In genomic region chr10:71292254-71292653, GRCm38 (mm10) we compare ENCODE assay signal across 8 mouse cellular contexts. TPM values are rescaled to one million over a fixed set of nuclear protein-coding genes. Genes with fewer than 3 reads are reported as not detected.
DNase-seq lines count a peak whose midpoint lies in the region; ATAC-seq and TF ChIP-seq lines count a peak whose summit lies in the region.

No protein-coding gene starts in this region.

- H3K27me3 ChIP-seq in embryonic facial prominence, embryonic 13.5 days = no peaks in the 10 kb centered on the region
- H3K27me3 ChIP-seq in thymus, adult 2 months (ENCODE audit: control insufficient read depth, insufficient read depth, low read length) = no peaks in the 10 kb centered on the region

- no peaks in the 10 kb centered on the region for H3K9me3 ChIP-seq in embryonic facial prominence, embryonic 13.5 days

- intact Hi-C loops in left cerebral cortex, postnatal 25 days (cut with DNase I) = no loop called here

- H3K4me3 ChIP-seq in lung, adult 2 months (replicated peaks; ENCODE audit: extremely low read depth, low read depth, low read length) = no peak overlapping the region
- H3K4me3 ChIP-seq in embryonic facial prominence, embryonic 13.5 days = no peak overlapping the region
- no peak overlapping the region for H3K4me3 ChIP-seq in thymus, adult 2 months (ENCODE audit: control insufficient read depth, insufficient read depth, low read length)

- no peak overlapping the region for H3K27ac ChIP-seq in embryonic facial prominence, embryonic 13.5 days
- H3K27ac ChIP-seq in thymus, adult 2 months (ENCODE audit: control insufficient read depth, insufficient read depth, low read length) = peak overlapping the region; percentile 63

- DNase-seq in lung, adult 18-20 months = peak; percentile 41 to 50
- DNase-seq in lung, adult 2 months = no peak
- peak; percentile 11 for DNase-seq in liver
- DNase-seq in thymus, adult 2 months = peak; percentile 65
- DNase-seq in left cerebral cortex, postnatal 25 days (ENCODE audit: low spot score in 2 of 2) = no peak
- DNase-seq in layer of hippocampus, postnatal 14 days (ENCODE audit: low spot score in 2 of 2) = no peak
- DNase-seq in urinary bladder, postnatal 4 days (ENCODE audit: low spot score in 2 of 2) = no peak

- peak overlapping the region; percentile 36 for H3K4me2 ChIP-seq in embryonic facial prominence, embryonic 13.5 days

- peak; percentile 34; the same call in 1 of the 2 replicates for ATAC-seq in embryonic facial prominence, embryonic 13.5 days (ENCODE audit: insufficient number of reproducible peaks, insufficient read depth, low FRiP score, low TSS enrichment, low read depth)

- TF ChIP-seq CTCF in lung, adult 2 months (IDR thresholded peaks at IDR 0.05; ENCODE audit: insufficient read depth, low read length) = no peak
- TF ChIP-seq CTCF in thymus, adult 2 months (IDR thresholded peaks at IDR 0.05; ENCODE audit: borderline replicate concordance, control insufficient read depth, extremely low read depth, insufficient read depth, low read length, poor library complexity) = no peak

- 6% methylated on average over 11 of the region's 11 CpGs for WGBS in lung, adult 2 months
- WGBS in embryonic facial prominence, embryonic 13.5 days = 10% methylated on average over 11 of the region's 11 CpGs
- WGBS in thymus, adult 2 months = 7% methylated on average over 11 of the region's 11 CpGs

- TF ChIP-seq POLR2A in lung, adult 2 months (IDR thresholded peaks at IDR 0.05; ENCODE audit: borderline replicate concordance, extremely low read depth, low read depth, low read length) = no peak
- no peak for TF ChIP-seq POLR2A in thymus, adult 2 months (IDR thresholded peaks at IDR 0.05; ENCODE audit: control insufficient read depth, extremely low read depth, insufficient read depth, low read length, poor library complexity)

- peaks cover 2% of the 10 kb centered on the region; the same call in 1 of the 2 replicates for H3K4me1 ChIP-seq in lung, adult 2 months (ENCODE audit: control insufficient read depth, insufficient read depth, low read length)
- H3K4me1 ChIP-seq in embryonic facial prominence, embryonic 13.5 days = no peaks in the 10 kb centered on the region; the same call in 1 of the 2 replicates
- H3K4me1 ChIP-seq in thymus, adult 2 months (replicated peaks; ENCODE audit: control insufficient read depth, insufficient read depth, low read length) = peaks cover 25% of the 10 kb centered on the region

- H3K9ac ChIP-seq in embryonic facial prominence, embryonic 13.5 days = 0 out of 2 replicates have a peak overlapping the region, but pooled peaks have one; percentile 3

- H3K36me3 ChIP-seq in embryonic facial prominence, embryonic 13.5 days = no peaks in the 10 kb centered on the region
- no peaks in the 10 kb centered on the region for H3K36me3 ChIP-seq in thymus, adult 2 months (ENCODE audit: control insufficient read depth, insufficient read depth, low read length)

RNA-seq across cellular contexts. Expression of gene Ube2d1, which starts 7.2 kb away (rescaled TPM):
- polyA plus RNA-seq in lung, adult 2 months (2012; rRNA removed) = 31.4 and 34.3 TPM in 2 replicates
- polyA plus RNA-seq in embryonic facial prominence, embryonic 13.5 days (2015; fragmentation: Nextera tagmentation; extraction: Ambion mirVana) = 73.6 and 80.4 TPM in 2 replicates
- polyA plus RNA-seq in thymus, adult 2 months (2012; rRNA removed) = 87.8 and 90.4 TPM in 2 replicates
- total RNA-seq in left cerebral cortex, postnatal 25 days (2021) = 10 to 100 TPM; 51.3 to 56.1 TPM
- 10 to 100 TPM; 56.2 to 62.6 TPM for total RNA-seq in layer of hippocampus, postnatal 14 days (2021)

RNA-seq across cellular contexts. Expression of gene Cisd1, which starts 52.5 kb away (rescaled TPM):
- 35.7 and 40.6 TPM in 2 replicates for polyA plus RNA-seq in lung, adult 2 months (2012; rRNA removed)
- 99.6 and 104 TPM in 2 replicates for polyA plus RNA-seq in embryonic facial prominence, embryonic 13.5 days (2015; fragmentation: Nextera tagmentation; extraction: Ambion mirVana)
- 34.2 and 35.1 TPM in 2 replicates for polyA plus RNA-seq in thymus, adult 2 months (2012; rRNA removed)
- total RNA-seq in left cerebral cortex, postnatal 25 days (2021) = 100 to 1,000 TPM; 133 TPM
- total RNA-seq in layer of hippocampus, postnatal 14 days (2021) = 100 to 1,000 TPM; 113 to 126 TPM

RNA-seq across cellular contexts. Expression of gene Tfam, which starts 54.2 kb away (rescaled TPM):
- 4.5 and 5.1 TPM in 2 replicates for polyA plus RNA-seq in lung, adult 2 months (2012; rRNA removed)
- 75.4 and 80.5 TPM in 2 replicates for polyA plus RNA-seq in embryonic facial prominence, embryonic 13.5 days (2015; fragmentation: Nextera tagmentation; extraction: Ambion mirVana)
- polyA plus RNA-seq in thymus, adult 2 months (2012; rRNA removed) = 12.4 and 12.6 TPM in 2 replicates
- total RNA-seq in left cerebral cortex, postnatal 25 days (2021) = 10 to 100 TPM; 39.5 to 43.6 TPM
- total RNA-seq in layer of hippocampus, postnatal 14 days (2021) = 10 to 100 TPM; 35.3 to 38.9 TPM

RNA-seq across cellular contexts. Expression of gene Ipmk, which starts 55.3 kb away (rescaled TPM):
- polyA plus RNA-seq in lung, adult 2 months (2012; rRNA removed) = 12.2 and 12.4 TPM in 2 replicates
- polyA plus RNA-seq in embryonic facial prominence, embryonic 13.5 days (2015; fragmentation: Nextera tagmentation; extraction: Ambion mirVana) = 10.3 and 10.9 TPM in 2 replicates
- 9.8 and 14.4 TPM in 2 replicates for polyA plus RNA-seq in thymus, adult 2 months (2012; rRNA removed)
- 10 to 100 TPM; 26.0 to 31.6 TPM for total RNA-seq in left cerebral cortex, postnatal 25 days (2021)
- 10 to 100 TPM; 33.9 to 36.0 TPM for total RNA-seq in layer of hippocampus, postnatal 14 days (2021)

Comparison
In these comparisons a context has a peak if more than half of its experiments do, and no peak if none do; other contexts are left out.
1. DNase-seq: peak in lung, adult 18-20 months (2 of 2), liver (single experiment) and thymus, adult 2 months (single experiment); none in lung, adult 2 months (single experiment), left cerebral cortex, postnatal 25 days (0 of 2), layer of hippocampus, postnatal 14 days (0 of 2) and urinary bladder, postnatal 4 days (0 of 2).